Comparison of ENCODE assay signal across 10 mouse cellular contexts in the genomic region with DNA sequence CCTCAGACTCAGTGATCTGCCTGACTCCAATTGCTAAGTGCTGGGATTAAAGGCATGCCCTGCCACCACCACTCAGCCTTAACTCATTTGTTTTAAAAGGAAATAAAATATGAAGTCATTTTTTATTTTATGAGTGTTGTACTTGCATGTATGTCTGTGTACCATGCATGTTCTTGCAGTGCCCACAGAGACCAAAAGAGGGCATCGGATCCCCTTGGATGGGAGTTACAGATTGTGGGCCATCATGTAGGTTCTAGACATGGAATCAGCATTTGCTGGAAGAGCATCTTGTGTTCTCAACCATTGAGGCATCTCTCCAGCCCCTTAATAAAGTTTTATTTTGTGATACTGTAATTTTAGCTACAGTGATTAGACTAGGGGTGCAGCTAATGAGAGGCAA. TPM values are rescaled to one million over a fixed set of nuclear protein-coding genes. Genes with fewer than 3 reads are reported as not detected.
DNase-seq lines count a peak whose midpoint lies in the region; ATAC-seq and TF ChIP-seq lines count a peak whose summit lies in the region.
"Had no signal": no experiment of that assay in that cellular context is flagged by ENCODE, and none has a peak within 500 bp of the region (broad histone marks: within the 10 kb centered on the region; RNA-seq: fewer than 3 reads in every experiment).

No protein-coding gene starts in this region.

- peak; percentile 30 for DNase-seq in adrenal gland, postnatal 14 days
- DNase-seq in adrenal gland, adult 8-10 months, result no peak
- no peak for DNase-seq in layer of hippocampus, adult 2 months (ENCODE audit: low spot score in 2 of 2)
- no peak for DNase-seq in layer of hippocampus, adult 9-11 months
- DNase-seq in c-Kit-positive CD71-negative TER-119-negative erythroid progenitor cells, embryonic 14.5 days (ENCODE audit: low read depth), result peak; percentile 28
- DNase-seq in spleen, postnatal 4 days (ENCODE audit: low spot score in 2 of 2), result peak; percentile 63 to 75
- DNase-seq in layer of hippocampus, adult 8-10 months (ENCODE audit: low spot score in 2 of 2), result no peak
- DNase-seq in midbrain, embryonic 14.5 days, result no peak

- H3K27me3 ChIP-seq in midbrain, embryonic 14.5 days (ENCODE audit: control insufficient read depth, insufficient read depth, low read length), result no peaks in the 10 kb centered on the region

- H3K27ac ChIP-seq in layer of hippocampus, adult 2 months, result no peak overlapping the region
- H3K27ac ChIP-seq in midbrain, embryonic 14.5 days (replicated peaks; ENCODE audit: low read depth, low read length), result no peak overlapping the region
- H3K27ac ChIP-seq: heart, embryonic 10.5 days; macrophage had no signal

- H3K4me1 ChIP-seq in midbrain, embryonic 14.5 days (ENCODE audit: control insufficient read depth, insufficient read depth, low read length), result peaks cover 12% of the 10 kb centered on the region

- H3K36me3 ChIP-seq in midbrain, embryonic 14.5 days (ENCODE audit: control insufficient read depth, insufficient read depth, low read length), result peaks cover 24% of the 10 kb centered on the region

- WGBS in midbrain, embryonic 14.5 days, result 100% methylated on average over 1 of the region's 1 CpGs

- ATAC-seq in midbrain, embryonic 14.5 days (ENCODE audit: low FRiP score, low TSS enrichment), result no peak

- TF ChIP-seq CTCF in layer of hippocampus, adult 2 months (conservative IDR thresholded peaks at IDR 0.05), result peak; percentile 57

- no peak overlapping the region for H3K4me3 ChIP-seq in layer of hippocampus, adult 2 months
- no peak overlapping the region for H3K4me3 ChIP-seq in midbrain, embryonic 14.5 days (replicated peaks; ENCODE audit: low read depth, low read length)
- H3K4me3 ChIP-seq: heart, embryonic 10.5 days had no signal

- no peak overlapping the region for H3K4me2 ChIP-seq in midbrain, embryonic 14.5 days (ENCODE audit: low read length)

- H3K9ac ChIP-seq in midbrain, embryonic 14.5 days (replicated peaks; ENCODE audit: low read length), result no peak overlapping the region

- H3K9me3 ChIP-seq in midbrain, embryonic 14.5 days (ENCODE audit: control insufficient read depth, low read length), result no peaks in the 10 kb centered on the region
- H3K9me3 ChIP-seq: heart, embryonic 10.5 days had no signal

RNA-seq across cellular contexts. Expression of gene Eif2s1, which starts 3.8 kb away (rescaled TPM):
- total RNA-seq in adrenal gland, postnatal 14 days (2021), result 74.2 and 93.5 TPM in 2 replicates
- 10 to 100 TPM; 70.3 to 98.8 (median 78.4) TPM for total RNA-seq in adrenal gland, adult 8-10 months (2022)
- 10 to 100 TPM; 47.7 to 50.2 TPM for total RNA-seq in layer of hippocampus, adult 2 months (2021)
- 10 to 100 TPM; 46.6 to 56.8 (median 50.9) TPM for total RNA-seq in layer of hippocampus, adult 8-10 months (2022)
- polyA plus RNA-seq in midbrain, embryonic 14.5 days (2014; fragmentation: Nextera tagmentation; extraction: Ambion mirVana), result 132 and 143 TPM in 2 replicates

RNA-seq across cellular contexts. Expression of gene Atp6v1d, which starts 4.0 kb away (rescaled TPM):
- total RNA-seq in adrenal gland, postnatal 14 days (2021), result 62.7 and 64.7 TPM in 2 replicates
- 100 to 1,000 TPM in 1 of 4 experiments, 10 to 100 TPM in 3; 70.1 to 102 (median 92.1) TPM for total RNA-seq in adrenal gland, adult 8-10 months (2022)
- 100 to 1,000 TPM; 254 to 256 TPM for total RNA-seq in layer of hippocampus, adult 2 months (2021)
- 100 to 1,000 TPM; 242 to 278 (median 250) TPM for total RNA-seq in layer of hippocampus, adult 8-10 months (2022)
- 141 and 165 TPM in 2 replicates for polyA plus RNA-seq in midbrain, embryonic 14.5 days (2014; fragmentation: Nextera tagmentation; extraction: Ambion mirVana)

RNA-seq across cellular contexts. Expression of gene Plek2, which starts 41.3 kb away (rescaled TPM):
- total RNA-seq in adrenal gland, postnatal 14 days (2021), result 0.38 and 0.85 TPM in 2 replicates
- under 1 TPM in 1 of 4 experiments, not detected in 3; 0.35 TPM for total RNA-seq in adrenal gland, adult 8-10 months (2022)
- total RNA-seq in layer of hippocampus, adult 2 months (2021), result under 1 TPM in 1 of 2 experiments, not detected in 1; 0.23 TPM
- under 1 TPM in 3 of 4 experiments, not detected in 1; 0.21 to 0.49 (median 0.34) TPM for total RNA-seq in layer of hippocampus, adult 8-10 months (2022)
- 0.92 and 1.3 TPM in 2 replicates for polyA plus RNA-seq in midbrain, embryonic 14.5 days (2014; fragmentation: Nextera tagmentation; extraction: Ambion mirVana)
- polyA plus RNA-seq: macrophage had no signal

Comparison
In these comparisons a context has a peak if more than half of its experiments do, and no peak if none do; other contexts are left out.
1. DNase-seq: peak in adrenal gland, postnatal 14 days (single experiment), c-Kit-positive CD71-negative TER-119-negative erythroid progenitor cells, embryonic 14.5 days (single experiment) and spleen, postnatal 4 days (2 of 2); none in adrenal gland, adult 8-10 months (single experiment), layer of hippocampus, adult 2 months (0 of 2), layer of hippocampus, adult 9-11 months (single experiment), layer of hippocampus, adult 8-10 months (0 of 2) and midbrain, embryonic 14.5 days (single experiment).